Mouse (Mus musculus): ENCODE measurements at regions not wholly inside any gene's neighbourhood (a gene's known extent, or its start where the extent isn't known, plus 50 kb on each side); places are given as distances from the start of the nearest gene placed in this dataset.
"Not testable (repeated sequence)": the region's sequence is repeated elsewhere in the genome, so short reads cannot be mapped to it uniquely, and the experiment has no call there.

- Histone ChIP-seq H3K27ac (no peak overlapping the region), H3K4me2 (replicated peaks) (no peak overlapping the region), H3K4me3 (no peak overlapping the region), H3K36me3 (no peaks in the 10 kb centered on the region), H3K27me3 (no peaks in the 10 kb centered on the region), H3K9ac (no peak overlapping the region), H3K4me1 (no peaks in the 10 kb centered on the region), H3K9me3 (no peaks in the 10 kb centered on the region)
- no peak for ATAC-seq (ENCODE audit: insufficient number of reproducible peaks, insufficient read depth, low FRiP score, low TSS enrichment)
- WGBS, result 69% methylated on average over 7 of the region's 7 CpGs
Measured at GRCm38 (mm10) chr4:89621260-89621659, 58.0 kb upstream of the Dmrta1 start.

- Histone ChIP-seq H3K4me2 (replicated peaks) (no peak overlapping the region), H3K27me3 (no peaks in the 10 kb centered on the region), H3K9ac (no peak overlapping the region), H3K36me3 (no peaks in the 10 kb centered on the region), H3K27ac (no peak overlapping the region), H3K9me3 (no peaks in the 10 kb centered on the region), H3K4me3 (no peak overlapping the region), H3K4me1 (no peaks in the 10 kb centered on the region)
- 61% methylated on average over 1 of the region's 1 CpGs for WGBS
- ATAC-seq (ENCODE audit: insufficient number of reproducible peaks, insufficient read depth, low FRiP score, low TSS enrichment), result no peak
Measured at GRCm38 (mm10) chr4:89604721-89605120, 74.5 kb upstream of the Dmrta1 start.

- H3K4me2 ChIP-seq (replicated peaks), result no peak overlapping the region
- no peaks in the 10 kb centered on the region for H3K27me3 ChIP-seq
- H3K4me1 ChIP-seq, result no peaks in the 10 kb centered on the region
- no peaks in the 10 kb centered on the region for H3K9me3 ChIP-seq
- H3K27ac ChIP-seq, result no peak overlapping the region
- WGBS, result 24% methylated on average over 10 of the region's 10 CpGs
- no peak overlapping the region for H3K4me3 ChIP-seq
- H3K36me3 ChIP-seq, result no peaks in the 10 kb centered on the region
- no peak overlapping the region for H3K9ac ChIP-seq
- ATAC-seq (ENCODE audit: insufficient number of reproducible peaks, insufficient read depth, low FRiP score, low TSS enrichment), result no peak
Measured at GRCm38 (mm10) chr4:89575529-89575928, 103.7 kb upstream of the Dmrta1 start.

GRCm38 (mm10) chr4:89554711-89555466 is 124.3 kb upstream of the Dmrta1 start:
- H3K9me3 ChIP-seq, result no peaks in the 10 kb centered on the region
- no peaks in the 10 kb centered on the region for H3K36me3 ChIP-seq
- no peak for ATAC-seq (ENCODE audit: insufficient number of reproducible peaks, insufficient read depth, low FRiP score, low TSS enrichment)
- no peak overlapping the region for H3K27ac ChIP-seq
- H3K9ac ChIP-seq, result no peak overlapping the region
- H3K4me1 ChIP-seq, result no peaks in the 10 kb centered on the region
- H3K4me3 ChIP-seq, result no peak overlapping the region
- no peaks in the 10 kb centered on the region for H3K27me3 ChIP-seq
- H3K4me2 ChIP-seq (replicated peaks), result no peak overlapping the region
- WGBS, result 76% methylated on average over 7 of the region's 7 CpGs

GRCm38 (mm10) chr4:89552556-89552955 is 126.7 kb upstream of the Dmrta1 start:
- H3K4me2 ChIP-seq (replicated peaks), result no peak overlapping the region
- no peaks in the 10 kb centered on the region for H3K4me1 ChIP-seq
- no peak overlapping the region for H3K9ac ChIP-seq
- no peak for ATAC-seq (ENCODE audit: insufficient number of reproducible peaks, insufficient read depth, low FRiP score, low TSS enrichment)
- no peaks in the 10 kb centered on the region for H3K36me3 ChIP-seq
- H3K27me3 ChIP-seq, result no peaks in the 10 kb centered on the region
- H3K4me3 ChIP-seq, result no peak overlapping the region
- H3K9me3 ChIP-seq, result no peaks in the 10 kb centered on the region
- WGBS, result 43% methylated on average over 6 of the region's 6 CpGs
- no peak overlapping the region for H3K27ac ChIP-seq

GRCm38 (mm10) chr4:89550515-89550914 is 128.7 kb upstream of the Dmrta1 start:
- 87% methylated on average over 2 of the region's 2 CpGs for WGBS

GRCm38 (mm10) chr4:89532462-89532861 is 146.8 kb upstream of the Dmrta1 start:
- Histone ChIP-seq H3K4me1 (no peaks in the 10 kb centered on the region), H3K4me2 (replicated peaks) (no peak overlapping the region), H3K36me3 (no peaks in the 10 kb centered on the region), H3K9me3 (no peaks in the 10 kb centered on the region), H3K27ac (no peak overlapping the region), H3K9ac (no peak overlapping the region), H3K4me3 (no peak overlapping the region), H3K27me3 (peaks cover 9% of the 10 kb centered on the region)
- ATAC-seq (ENCODE audit: insufficient number of reproducible peaks, insufficient read depth, low FRiP score, low TSS enrichment), result no peak
- 8% methylated on average over 4 of the region's 4 CpGs for WGBS

More at GRCm38 (mm10) chr4:89550515-89550914, 128.7 kb upstream of the Dmrta1 start:
- H3K9me3 ChIP-seq, result no peaks in the 10 kb centered on the region
- no peak overlapping the region for H3K27ac ChIP-seq
- no peaks in the 10 kb centered on the region for H3K4me1 ChIP-seq
- no peaks in the 10 kb centered on the region for H3K27me3 ChIP-seq
- H3K4me3 ChIP-seq, result no peak overlapping the region
- no peak overlapping the region for H3K4me2 ChIP-seq (replicated peaks)
- H3K36me3 ChIP-seq, result no peaks in the 10 kb centered on the region
- ATAC-seq (ENCODE audit: insufficient number of reproducible peaks, insufficient read depth, low FRiP score, low TSS enrichment), result no peak
- no peak overlapping the region for H3K9ac ChIP-seq

DNA sequence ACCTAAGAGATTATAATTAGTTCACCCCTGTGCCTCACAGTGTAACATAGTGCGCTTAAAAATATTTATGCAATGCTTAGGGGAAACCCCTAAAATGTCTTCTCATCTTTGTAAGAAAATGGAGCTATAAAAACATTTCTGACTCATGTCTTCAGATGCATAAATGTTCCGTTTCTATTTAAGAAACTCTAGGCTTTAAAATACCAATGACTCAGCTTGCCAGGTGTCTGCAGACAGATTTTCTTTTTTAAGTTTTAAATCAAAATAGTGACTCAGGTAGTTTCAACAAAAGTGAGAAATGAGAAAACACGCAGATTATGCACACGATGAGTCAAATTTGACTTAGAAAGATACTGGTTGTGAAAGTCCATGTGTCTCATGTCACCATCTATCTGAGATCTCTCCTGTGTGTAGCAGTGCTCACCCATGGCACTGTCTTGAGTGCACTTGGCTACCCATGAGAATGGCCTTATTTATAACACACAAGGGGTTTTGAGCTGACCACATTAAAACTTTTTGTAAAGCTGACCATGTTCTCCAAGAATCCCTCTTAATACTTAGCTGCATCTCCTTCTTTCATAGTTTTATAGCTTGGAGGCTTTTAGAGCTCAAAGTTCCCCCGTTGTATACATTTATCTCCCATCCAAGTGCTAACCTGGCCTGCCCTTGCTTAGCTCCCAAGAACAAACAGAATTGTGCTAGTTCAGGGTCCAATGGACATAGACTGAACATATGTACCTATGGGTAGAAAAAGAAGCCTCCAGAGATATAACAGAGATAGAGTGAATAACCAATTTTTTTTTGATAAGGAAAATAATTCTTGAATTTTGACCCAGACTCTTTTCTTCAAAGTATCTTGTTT is 149.0 kb upstream of the Dmrta1 start:
- Histone ChIP-seq H3K27ac (no peak overlapping the region), H3K9ac (no peak overlapping the region), H3K4me2 (replicated peaks) (no peak overlapping the region), H3K36me3 (no peaks in the 10 kb centered on the region), H3K4me1 (no peaks in the 10 kb centered on the region), H3K9me3 (no peaks in the 10 kb centered on the region), H3K27me3 (peaks cover 9% of the 10 kb centered on the region), H3K4me3 (no peak overlapping the region)
- no peak for ATAC-seq (ENCODE audit: insufficient number of reproducible peaks, insufficient read depth, low FRiP score, low TSS enrichment)
- WGBS, result 81% methylated on average over 5 of the region's 5 CpGs

DNA sequence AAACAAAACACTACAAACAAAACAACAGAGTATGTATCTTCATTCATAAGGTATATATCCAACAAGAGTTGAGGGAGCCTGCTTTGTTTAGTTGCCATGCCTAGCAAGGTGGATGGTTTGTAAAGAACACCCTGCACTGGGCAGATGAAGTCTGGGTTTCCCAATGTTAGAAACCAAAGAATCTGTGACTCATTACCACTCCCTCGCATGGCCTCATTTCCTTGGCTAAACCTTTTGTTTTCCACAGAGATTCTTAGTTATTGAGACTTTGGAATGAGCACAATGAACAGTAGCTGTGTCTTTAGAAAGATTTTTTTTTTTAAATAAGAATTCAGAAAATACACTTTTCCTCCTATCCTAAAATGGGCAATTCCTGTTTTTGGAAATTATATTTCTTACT is 151.3 kb upstream of the Dmrta1 start:
- Histone ChIP-seq H3K27ac (no peak overlapping the region), H3K4me1 (no peaks in the 10 kb centered on the region; the same call in 1 of the 2 replicates), H3K27me3 (peaks cover 21% of the 10 kb centered on the region), H3K4me3 (no peak overlapping the region), H3K4me2 (replicated peaks) (no peak overlapping the region), H3K9ac (no peak overlapping the region), H3K36me3 (no peaks in the 10 kb centered on the region), H3K9me3 (no peaks in the 10 kb centered on the region)
- 32% methylated on average over 1 of the region's 1 CpGs for WGBS
- no peak for ATAC-seq (ENCODE audit: insufficient number of reproducible peaks, insufficient read depth, low FRiP score, low TSS enrichment)

DNA sequence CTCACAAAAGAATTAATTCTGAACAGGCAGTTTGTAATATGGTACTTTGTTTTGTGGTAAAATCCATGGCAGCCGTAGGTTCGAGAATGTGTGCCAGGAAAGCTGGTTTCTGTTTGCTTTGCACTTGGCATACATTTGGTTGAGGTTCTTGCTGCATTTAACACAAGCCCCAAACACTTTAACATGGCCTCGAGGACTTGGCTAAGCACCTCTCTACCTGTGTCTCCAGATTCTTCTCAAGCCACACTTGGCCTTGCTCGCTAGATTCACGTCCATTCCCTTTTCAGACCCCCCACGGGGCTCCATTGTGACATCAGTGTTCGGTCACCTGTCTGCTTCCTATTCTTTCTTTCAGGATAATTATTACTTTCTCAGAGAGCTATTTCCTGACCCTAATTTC is 151.9 kb upstream of the Dmrta1 start:
- Histone ChIP-seq H3K9me3 (no peaks in the 10 kb centered on the region), H3K4me2 (replicated peaks) (no peak overlapping the region), H3K4me1 (no peaks in the 10 kb centered on the region; the same call in 1 of the 2 replicates), H3K36me3 (no peaks in the 10 kb centered on the region), H3K9ac (no peak overlapping the region), H3K27ac (no peak overlapping the region), H3K27me3 (peaks cover 21% of the 10 kb centered on the region), H3K4me3 (no peak overlapping the region)
- WGBS, result 77% methylated on average over 7 of the region's 7 CpGs
- ATAC-seq (ENCODE audit: insufficient number of reproducible peaks, insufficient read depth, low FRiP score, low TSS enrichment), result no peak

DNA sequence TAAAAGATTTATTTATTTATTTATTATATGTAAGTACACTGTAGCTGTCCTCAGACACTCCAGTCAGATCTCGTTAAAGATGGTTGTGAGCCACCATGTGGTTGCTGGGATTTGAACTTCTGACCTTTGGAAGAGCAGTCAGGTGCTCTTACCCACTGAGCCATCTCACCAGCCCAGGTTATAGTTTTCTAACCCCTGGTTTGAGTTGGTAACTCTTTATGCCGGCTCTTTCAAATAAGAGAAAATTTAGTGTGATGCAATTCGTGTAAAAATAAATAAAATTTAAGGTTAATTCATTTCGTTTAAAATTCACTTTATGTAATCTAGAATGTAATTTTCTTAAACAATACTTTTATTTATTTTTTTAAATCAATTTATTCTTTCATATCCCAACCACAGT is 153.7 kb upstream of the Dmrta1 start:
- H3K27me3 ChIP-seq, result peaks cover 19% of the 10 kb centered on the region
- ATAC-seq (ENCODE audit: insufficient number of reproducible peaks, insufficient read depth, low FRiP score, low TSS enrichment); H3K4me1 ChIP-seq; H3K9ac ChIP-seq; H3K9me3 ChIP-seq; H3K4me2 ChIP-seq (replicated peaks); H3K36me3 ChIP-seq; H3K27ac ChIP-seq; H3K4me3 ChIP-seq: not testable (repeated sequence)
- WGBS, result 60% methylated on average over 4 of the region's 4 CpGs
